Mouse (Mus musculus) cerebellum, adult 2 months (tissue): Measurements from ENCODE around the gene Mvb12a. TPM values are rescaled to one million over a fixed set of nuclear protein-coding genes. Genes with fewer than 3 reads are reported as not detected.
A peak's percentile ranks its signal among the peaks of the same experiment; 100 is the strongest.

ENCODE experiments used
- DNase-seq, 2 experiments: peaks; one replicate each; pipeline ENCODE4 v3.0.0; 2021
- H3K27ac ChIP-seq: fragments of 200-500 bp; 2 replicates; pipeline ENCODE4 v1.5.1; 2012; ENCODE audit warnings: low read length, control low read depth, inconsistent platforms; ENCODE audit not compliant: insufficient read depth
- H3K27me3 ChIP-seq: fragments of 200-500 bp; 2 replicates; pipeline ENCODE4 v1.6.1; 2012; ENCODE audit warnings: inconsistent platforms, mild to moderate bottlenecking, low read length, moderate library complexity; ENCODE audit not compliant: control insufficient read depth, insufficient read depth
- H3K4me1 ChIP-seq: fragments of 200-500 bp; 2 replicates; pipeline ENCODE4 v1.6.1; 2011; ENCODE audit warnings: low read length; ENCODE audit not compliant: control insufficient read depth, insufficient read depth
- H3K4me3 ChIP-seq: fragments of 200-500 bp; replicated peaks from 2 replicates; pipeline ENCODE3; 2011; ENCODE audit warnings: mild to moderate bottlenecking, low read depth, low read length, control low read depth; ENCODE audit not compliant: insufficient read depth
- CTCF ChIP-seq: fragments of 200-500 bp; IDR thresholded peaks from 2 replicates; pipeline ENCODE4 v1.5.1; 2011; ENCODE audit warnings: low read depth, mild to moderate bottlenecking, control low read depth, low read length, moderate library complexity, borderline replicate concordance; ENCODE audit not compliant: insufficient read depth
- POLR2A ChIP-seq: fragments of 200-500 bp; IDR thresholded peaks from 2 replicates; pipeline ENCODE4 v1.6.1; 2011; ENCODE audit warnings: low read length, control low read depth, borderline replicate concordance; ENCODE audit not compliant: insufficient read depth
- WGBS: fragments of 180-500 bp; shearing (Covaris S2); methylation state at CpG from one replicate; pipeline ENCODE4 v1.1.7; 2018; 5-methylcytosine and 5-hydroxymethylcytosine counted together
- polyA plus RNA-seq: library from polyadenylated mRNA; depleted of rRNA; stranded (reverse); fragments of >200 nt; gene quantifications from 2 replicates; pipeline ENCODE4 v1.2.3, GENCODE M21; 2012; rRNA removed

Gene Mvb12a
- polyA plus RNA-seq: 113 and 118 TPM in 2 replicates

DNA sequence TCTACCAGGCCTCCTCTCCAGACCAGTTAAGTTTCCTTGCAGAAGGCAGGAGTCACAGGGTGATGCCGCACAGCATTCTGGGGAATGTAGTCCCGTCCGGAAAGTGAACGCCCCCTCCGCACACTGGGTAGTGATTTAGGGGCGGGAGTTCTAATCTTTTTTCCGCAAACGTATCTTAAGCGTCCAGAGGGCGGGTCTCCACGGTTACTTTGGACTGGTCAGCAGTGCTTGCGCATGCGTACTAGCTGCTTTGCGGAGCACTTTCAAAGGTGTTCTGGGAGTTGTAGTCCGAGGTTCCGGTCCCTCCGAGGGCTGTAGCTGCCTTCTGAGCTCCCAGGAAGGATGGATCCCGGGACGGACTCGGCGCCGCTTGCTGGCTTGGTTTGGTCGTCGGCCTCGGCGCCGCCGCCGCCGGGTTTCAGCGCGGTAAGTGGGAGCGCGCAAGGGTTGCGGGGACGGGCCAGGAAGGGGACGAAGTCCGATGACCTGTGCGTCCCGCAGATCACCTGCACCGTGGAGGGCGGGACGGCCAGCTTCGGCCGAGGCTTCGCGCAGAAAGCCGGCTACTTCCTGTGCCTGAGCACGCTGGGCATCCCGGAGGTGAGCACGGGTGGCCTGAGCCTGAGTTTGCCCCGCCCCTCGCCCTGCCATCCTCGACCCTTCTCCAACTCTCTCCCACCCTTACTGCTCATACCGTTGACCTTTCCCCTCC lies at the start of gene Mvb12a:
Gene Mvb12a (plus strand): TSS at position 291 of the 712 bp plus-strand sequence.
- Histone ChIP-seq H3K27ac (no peak within 1 kb of the TSS; the same call in 1 of the 2 replicates), H3K4me3 (peak within 1 kb of the TSS; percentile 57), H3K4me1 (0 out of 2 replicates have a peak, but pooled peaks cover 3% of the 10 kb centered on the region), H3K27me3 (no peaks in the 10 kb centered on the region)
- no peak for TF ChIP-seq CTCF
- TF ChIP-seq POLR2A: peak; percentile 68; the same call in 1 of the 2 replicates
- DNase-seq: peak; percentile 96 to 99
- under 1% methylated on average over 55 of the region's 55 CpGs for WGBS

GRCm38 (mm10) chr8:71495039-71495438 lies 47.7 kb upstream of the Mvb12a start:
- 5% methylated on average over 16 of the region's 16 CpGs for WGBS
- H3K4me3 ChIP-seq: no peak overlapping the region
- TF ChIP-seq CTCF: peak; percentile 82
- TF ChIP-seq POLR2A: no peak

GRCm38 (mm10) chr8:71495811-71496210 lies 46.9 kb upstream of the Mvb12a start:
- Histone ChIP-seq H3K27me3 (no peaks in the 10 kb centered on the region), H3K4me1 (peaks cover 28% of the 10 kb centered on the region), H3K4me3 (no peak overlapping the region), H3K27ac (peak overlapping the region; percentile 84)
- peak in 1 of 2 experiments; percentile 35 for DNase-seq
- WGBS: 81% methylated on average over 5 of the region's 5 CpGs
- no peak for TF ChIP-seq POLR2A
- TF ChIP-seq CTCF: no peak

More at GRCm38 (mm10) chr8:71495039-71495438, 47.7 kb upstream of the Mvb12a start:
- Histone ChIP-seq H3K4me1 (peaks cover 28% of the 10 kb centered on the region), H3K27me3 (no peaks in the 10 kb centered on the region), H3K27ac (no peak overlapping the region)
- peak; percentile 85 to 88 for DNase-seq

DNA sequence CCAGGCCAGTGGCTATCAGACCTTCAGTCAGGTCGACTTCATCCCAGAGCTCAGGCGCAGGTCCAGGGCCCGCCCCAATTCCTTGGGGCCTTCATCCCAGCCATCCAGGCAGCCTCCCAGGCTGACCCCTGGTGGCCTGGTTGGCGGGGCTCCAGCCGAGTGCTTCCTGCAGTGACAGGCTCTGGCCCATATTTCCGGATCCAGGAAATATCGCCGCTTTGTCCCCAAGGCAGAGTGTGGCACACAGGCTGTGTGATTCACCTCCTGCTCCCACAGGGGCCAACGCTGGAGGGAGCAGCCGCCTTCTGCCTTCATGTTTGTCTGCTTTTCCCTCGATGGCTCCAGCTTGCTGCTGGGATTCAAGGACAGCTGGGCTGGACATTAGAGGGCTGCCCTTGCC lies 46.2 kb upstream of the Mvb12a start:
- no peak for TF ChIP-seq POLR2A
- TF ChIP-seq CTCF: no peak
- Histone ChIP-seq H3K27me3 (no peaks in the 10 kb centered on the region), H3K4me3 (no peak overlapping the region), H3K27ac (peak overlapping the region; percentile 84), H3K4me1 (peaks cover 28% of the 10 kb centered on the region)
- 6% methylated on average over 11 of the region's 11 CpGs for WGBS
- peak; percentile 83 to 86 for DNase-seq

DNA sequence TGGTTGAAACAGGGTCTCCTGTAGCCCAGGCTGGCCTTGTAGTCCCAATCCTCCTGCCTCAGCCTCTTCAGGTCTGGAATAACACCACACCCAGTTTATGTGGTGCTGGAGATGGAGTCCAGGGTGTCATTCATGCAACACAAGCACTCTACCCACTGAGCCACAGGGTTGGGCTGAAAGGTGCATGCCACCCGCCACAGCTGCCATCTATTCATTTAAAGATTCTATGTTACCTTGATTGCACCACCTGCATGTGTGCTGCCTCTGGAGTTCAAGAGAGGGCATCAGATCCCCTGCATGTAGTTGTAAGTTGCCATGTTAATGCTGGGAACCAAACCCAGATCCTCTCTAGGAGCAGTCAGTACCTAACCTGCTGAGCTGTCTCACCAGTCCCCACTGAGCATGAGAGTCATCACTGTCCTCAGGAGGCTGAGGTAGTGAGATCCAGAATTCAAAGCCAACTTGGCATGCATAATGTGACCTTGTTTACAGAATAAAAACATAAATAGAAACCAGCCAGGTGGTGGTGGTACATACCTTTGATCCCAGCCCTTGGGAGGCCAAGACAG lies 45.6 kb upstream of the Mvb12a start:
- Histone ChIP-seq H3K27me3 (no peaks in the 10 kb centered on the region), H3K4me3 (no peak overlapping the region), H3K27ac (peak overlapping the region; percentile 84), H3K4me1 (peaks cover 28% of the 10 kb centered on the region)
- DNase-seq: peak; percentile 52 to 84
- TF ChIP-seq POLR2A: no peak
- TF ChIP-seq CTCF: no peak
- 88% methylated on average over 1 of the region's 1 CpGs for WGBS

- Histone ChIP-seq H3K27me3 (no peaks in the 10 kb centered on the region), H3K4me3 (no peak overlapping the region), H3K27ac (peak overlapping the region; percentile 84), H3K4me1 (peaks cover 28% of the 10 kb centered on the region)
- DNase-seq: peak in 1 of 2 experiments; percentile 42
- WGBS: 32% methylated on average over 15 of the region's 15 CpGs
- TF ChIP-seq POLR2A: no peak
These were observed 44.7 kb upstream of the Mvb12a start for GRCm38 (mm10) chr8:71497881-71498501.

- H3K27me3 ChIP-seq: no peaks in the 10 kb centered on the region
- TF ChIP-seq CTCF (no peak), POLR2A (no peak)
- H3K27ac ChIP-seq: no peak overlapping the region
- DNase-seq: peak in 1 of 2 experiments; percentile 27
- no peak overlapping the region for H3K4me3 ChIP-seq
- 51% methylated on average over 16 of the region's 16 CpGs for WGBS
- peaks cover 28% of the 10 kb centered on the region for H3K4me1 ChIP-seq
These were observed 43.7 kb upstream of the Mvb12a start for GRCm38 (mm10) chr8:71498816-71499690.
